Mouse (Mus musculus) macrophage (primary cell): ENCODE data around the gene Slc25a26. TPM values are rescaled to one million over a fixed set of nuclear protein-coding genes. Genes with fewer than 3 reads are reported as not detected.

Source experiments
- H3K27ac ChIP-seq: fragments of 350-480 bp; formaldehyde crosslinking; 2 replicates; pipeline ENCODE4 v1.9.0; 2021
- H3K36me3 ChIP-seq: fragments of 350-480 bp; formaldehyde crosslinking; 2 replicates; pipeline ENCODE4 v1.9.0; 2021; ENCODE audit errors: inconsistent target
- H3K4me3 ChIP-seq: fragments of 350-480 bp; formaldehyde crosslinking; 2 replicates; pipeline ENCODE4 v1.9.0; 2021; ENCODE audit errors: inconsistent target
- H3K79me2 ChIP-seq: fragments of 350-480 bp; formaldehyde crosslinking; 2 replicates; pipeline ENCODE4 v1.9.0; 2021; ENCODE audit errors: inconsistent target
- WGBS: methylation state at CpG from one replicate; pipeline ENCODE4 v1.1.7; 2026; ENCODE audit warnings: inconsistent platforms; ENCODE audit not compliant: missing documents; 5-methylcytosine and 5-hydroxymethylcytosine counted together
- polyA plus RNA-seq: library from polyadenylated mRNA; stranded (reverse); fragments of 250-400 nt; gene quantifications from 3 replicates; pipeline ENCODE4 v1.2.4, GENCODE M21; 2018; ENCODE audit warnings: inconsistent platforms

The Slc25a26 gene
- polyA plus RNA-seq, 1 experiment from 2014 or later, result 3.0 TPM

DNA sequence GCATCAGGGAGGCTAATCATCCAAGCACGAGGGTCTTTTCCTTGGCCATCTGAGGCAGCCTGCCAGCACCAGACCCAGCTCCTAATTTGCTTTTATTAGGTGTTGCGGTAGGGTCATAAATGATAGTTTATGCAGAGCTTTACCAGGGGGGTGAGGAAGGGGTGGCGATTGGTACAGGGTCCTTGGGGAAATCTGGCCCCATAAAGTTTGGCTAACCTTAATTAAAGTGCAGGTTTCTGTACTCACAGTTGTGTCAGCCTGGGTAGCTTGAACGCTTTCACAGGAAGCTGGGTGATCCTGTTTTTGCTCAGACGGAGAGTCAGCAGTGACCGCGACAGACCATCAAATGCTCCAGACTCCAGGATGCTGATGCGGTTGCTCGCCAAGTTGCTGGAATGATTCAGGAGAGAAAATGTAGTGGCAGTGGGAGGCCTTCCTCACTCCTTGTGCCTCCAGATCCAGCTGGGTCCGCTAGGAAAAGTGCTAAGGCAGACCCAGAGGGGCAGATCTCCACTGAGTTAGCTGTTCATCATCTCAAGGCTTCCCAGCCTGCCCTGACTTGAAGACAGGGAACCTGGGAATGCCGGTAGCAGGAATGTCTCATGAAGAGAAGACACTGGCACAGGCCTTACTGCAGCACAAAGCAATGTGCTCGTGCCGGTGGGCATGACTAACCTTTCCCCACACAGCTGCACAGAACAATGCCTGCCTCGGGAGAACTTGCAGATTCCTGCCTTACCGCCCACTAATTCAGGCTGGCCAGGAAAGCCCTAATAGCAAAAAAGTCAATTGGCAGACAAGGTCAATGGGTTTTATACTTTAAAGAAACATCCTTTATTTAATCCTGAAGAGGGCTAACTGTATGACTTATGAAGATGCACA is 127.8 kb downstream of the Slc25a26 start:
- Histone ChIP-seq H3K79me2 (no peaks in the 10 kb centered on the region), H3K4me3 (no peak overlapping the region), H3K27ac (no peak overlapping the region), H3K36me3 (no peaks in the 10 kb centered on the region)
- WGBS, result 91% methylated on average over 15 of the region's 15 CpGs

DNA sequence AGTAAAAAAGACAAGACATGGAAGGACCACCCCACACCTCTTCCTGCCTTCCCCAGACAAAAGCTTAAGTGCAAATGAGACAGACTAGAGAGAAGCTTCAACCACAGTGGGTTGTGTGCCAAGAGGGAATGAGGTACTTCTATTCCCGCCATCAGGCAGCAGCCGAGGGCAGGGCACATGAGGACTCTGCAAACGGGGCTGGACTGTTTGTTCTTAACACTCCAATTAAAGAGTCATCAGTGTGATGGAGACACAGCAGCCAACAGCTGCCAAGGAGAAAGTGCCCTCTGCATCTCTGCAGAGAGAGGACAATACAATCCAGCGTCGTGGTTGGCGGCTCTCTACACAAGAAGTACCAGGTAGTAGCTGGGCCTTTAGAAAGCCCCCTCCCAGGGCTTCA is 128.7 kb downstream of the Slc25a26 start:
- no peaks in the 10 kb centered on the region for H3K79me2 ChIP-seq
- WGBS, result 91% methylated on average over 6 of the region's 6 CpGs
- no peak overlapping the region for H3K27ac ChIP-seq
- H3K4me3 ChIP-seq, result no peak overlapping the region
- H3K36me3 ChIP-seq, result no peaks in the 10 kb centered on the region

DNA sequence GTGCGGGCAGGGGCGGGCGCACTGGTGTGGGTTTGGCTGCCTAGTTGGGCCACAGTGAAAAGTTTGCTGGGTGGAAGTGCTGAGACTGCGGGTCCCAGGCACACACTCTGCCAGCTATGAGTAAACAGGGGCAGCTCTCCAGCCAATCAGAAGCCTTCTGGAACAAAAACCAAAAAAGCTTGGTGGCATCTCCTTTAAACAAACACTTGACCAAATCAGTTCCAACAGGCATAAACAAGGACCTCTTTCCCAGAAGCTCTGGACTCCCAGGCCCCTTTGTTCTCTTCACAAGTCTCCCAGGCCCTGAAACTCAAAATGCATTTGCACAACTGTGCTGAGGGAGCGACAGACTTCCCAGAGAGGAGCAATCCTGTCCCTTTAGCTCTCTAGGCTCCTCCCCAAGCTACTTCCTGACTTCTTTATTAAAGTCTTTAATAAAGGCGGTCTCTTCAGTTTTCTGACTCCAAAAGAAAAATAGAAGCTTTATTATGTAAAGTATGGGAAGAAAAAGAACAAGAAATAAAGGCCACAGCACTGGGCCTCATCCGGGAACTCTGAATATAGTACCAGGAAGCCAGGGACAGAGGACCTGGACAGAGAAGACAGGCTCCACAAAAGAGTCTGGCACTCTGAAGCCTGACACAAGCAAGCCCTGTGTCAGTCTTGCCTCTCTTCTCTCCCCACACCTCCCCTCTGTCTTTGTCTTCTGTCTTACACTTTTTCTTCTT is 131.1 kb downstream of the Slc25a26 start:
- Histone ChIP-seq H3K79me2 (no peaks in the 10 kb centered on the region), H3K27ac (no peak overlapping the region), H3K36me3 (no peaks in the 10 kb centered on the region), H3K4me3 (no peak overlapping the region)
- WGBS, result 91% methylated on average over 4 of the region's 7 CpGs

DNA sequence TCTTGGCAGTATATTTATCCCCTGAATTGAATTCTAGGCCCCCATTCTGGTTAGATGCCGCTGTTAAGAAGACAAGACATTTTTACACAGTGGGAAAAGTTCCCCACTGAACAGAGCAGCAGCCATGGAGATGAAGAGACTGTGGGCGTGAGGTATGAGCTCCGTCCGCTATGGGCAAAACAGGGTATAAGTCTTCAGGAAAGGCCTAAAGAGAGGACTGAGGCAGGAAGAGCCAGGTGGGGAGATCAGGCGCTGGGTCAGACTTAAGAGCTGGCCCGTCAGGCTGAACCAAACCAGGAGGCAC is 131.6 kb downstream of the Slc25a26 start:
- H3K36me3 ChIP-seq, result no peaks in the 10 kb centered on the region
- H3K27ac ChIP-seq, result no peak overlapping the region
- H3K79me2 ChIP-seq, result no peaks in the 10 kb centered on the region
- H3K4me3 ChIP-seq, result no peak overlapping the region
- 96% methylated on average over 6 of the region's 6 CpGs for WGBS

DNA sequence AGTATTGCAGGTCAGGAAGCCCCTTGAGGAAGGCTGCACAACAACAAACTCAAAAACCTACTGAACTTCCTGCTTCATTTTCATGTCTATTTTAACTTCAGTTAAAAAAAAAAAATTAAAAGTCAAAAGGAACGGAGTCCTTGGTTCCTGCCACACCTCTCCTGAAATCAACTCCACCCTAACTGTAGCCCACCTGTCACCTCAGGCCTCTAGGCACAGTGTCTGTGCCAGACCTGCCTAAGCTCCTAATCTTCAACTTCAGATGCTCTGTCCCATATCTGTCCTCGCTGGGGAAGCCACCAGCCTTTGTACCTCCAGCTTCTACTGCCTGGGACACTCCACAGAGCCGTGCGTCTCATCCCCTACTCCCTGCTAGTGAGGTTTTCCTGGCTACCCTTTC is 134.1 kb downstream of the Slc25a26 start:
- Histone ChIP-seq H3K4me3 (no peak overlapping the region), H3K27ac (no peak overlapping the region)
- WGBS, result 82% methylated on average over 4 of the region's 4 CpGs

DNA sequence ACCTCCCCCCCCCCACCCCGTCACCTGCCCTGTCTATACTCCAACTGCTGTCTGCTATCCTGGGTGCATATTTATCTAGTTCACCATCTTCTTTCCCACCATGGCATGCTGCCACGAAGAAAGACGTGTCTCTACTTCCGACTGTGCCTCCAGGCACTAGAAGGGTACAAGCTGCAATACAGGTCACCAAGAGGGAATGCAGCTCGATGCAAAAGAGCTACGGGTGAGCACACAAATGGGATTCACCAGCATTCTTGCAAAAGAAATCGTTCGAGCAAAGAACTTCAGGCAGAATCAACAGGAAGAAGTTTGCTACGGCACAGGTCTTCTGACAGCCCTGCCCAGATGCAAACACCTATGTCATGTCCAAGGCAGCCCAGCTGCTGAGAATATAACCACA is 134.6 kb downstream of the Slc25a26 start:
- H3K79me2 ChIP-seq, result no peaks in the 10 kb centered on the region
- WGBS, result 92% methylated on average over 9 of the region's 9 CpGs
- no peaks in the 10 kb centered on the region for H3K36me3 ChIP-seq
- no peak overlapping the region for H3K27ac ChIP-seq
- no peak overlapping the region for H3K4me3 ChIP-seq

More for the DNA sequence above, 134.1 kb downstream of the Slc25a26 start:
- Histone ChIP-seq H3K36me3 (no peaks in the 10 kb centered on the region), H3K79me2 (no peaks in the 10 kb centered on the region)

DNA sequence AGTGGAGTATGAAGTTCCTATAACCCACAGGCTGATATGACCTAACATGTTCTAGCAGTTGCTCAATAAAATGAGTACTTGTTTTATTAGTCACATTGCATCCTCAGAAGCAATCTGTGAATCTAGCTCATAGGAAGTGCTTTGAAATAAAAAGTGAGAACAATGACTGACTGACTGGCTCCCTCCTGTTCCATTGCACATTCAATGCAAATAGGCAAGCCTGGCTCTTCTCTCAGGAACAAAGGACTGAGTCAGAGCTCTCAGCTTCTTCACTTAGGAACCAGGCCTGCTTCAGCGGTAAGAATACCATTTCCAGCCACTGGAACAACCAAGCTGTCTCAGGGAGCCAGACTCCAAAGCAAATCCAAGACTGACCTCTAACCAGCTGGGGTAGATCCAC is 135.2 kb downstream of the Slc25a26 start:
- Histone ChIP-seq H3K4me3 (no peak overlapping the region), H3K79me2 (no peaks in the 10 kb centered on the region), H3K36me3 (no peaks in the 10 kb centered on the region), H3K27ac (no peak overlapping the region)
- 93% methylated on average over 1 of the region's 1 CpGs for WGBS

DNA sequence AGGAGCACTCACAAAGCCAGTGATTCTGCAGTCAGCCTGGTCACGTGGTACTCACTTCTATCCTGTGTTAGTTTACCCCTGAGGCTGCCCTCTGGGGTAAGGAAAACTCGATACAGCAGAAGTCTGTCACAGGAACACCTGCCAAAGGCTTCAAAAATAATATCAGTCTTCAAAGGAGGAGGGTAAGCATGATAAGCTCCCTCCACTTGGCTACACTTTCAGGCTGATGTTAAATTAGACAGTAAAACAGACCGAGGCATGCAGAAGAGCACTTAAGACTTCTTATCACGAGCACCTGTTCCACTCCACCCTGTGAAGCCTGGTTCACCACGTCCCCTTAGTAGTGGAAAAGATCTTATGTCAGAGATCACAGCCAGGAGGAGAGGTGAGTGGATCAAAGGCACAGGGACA is 136.9 kb downstream of the Slc25a26 start:
- no peak overlapping the region for H3K27ac ChIP-seq
- 91% methylated on average over 5 of the region's 5 CpGs for WGBS
- H3K36me3 ChIP-seq, result no peaks in the 10 kb centered on the region
- no peaks in the 10 kb centered on the region for H3K79me2 ChIP-seq
- H3K4me3 ChIP-seq, result no peak overlapping the region

DNA sequence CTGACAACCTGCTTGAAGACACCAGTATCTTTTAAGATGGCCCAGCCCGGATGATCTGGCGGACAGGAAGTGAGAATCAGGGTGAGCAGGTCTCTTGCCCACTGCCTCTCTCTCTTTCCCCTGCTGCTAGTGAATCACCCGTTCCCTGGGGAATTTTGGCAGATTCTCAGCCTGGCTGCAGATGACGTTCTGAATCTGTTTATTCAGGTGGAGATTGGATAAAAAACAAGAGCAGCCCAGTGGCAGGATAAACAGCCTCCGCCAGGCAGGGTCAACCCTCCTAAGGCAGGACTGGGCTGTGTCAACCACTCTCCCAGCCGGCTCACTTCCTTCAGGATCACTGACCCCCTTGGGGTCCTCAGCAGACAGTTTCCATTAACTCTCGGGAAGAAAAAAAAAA is 140.2 kb downstream of the Slc25a26 start:
- no peaks in the 10 kb centered on the region for H3K79me2 ChIP-seq
- H3K27ac ChIP-seq, result no peak overlapping the region
- H3K4me3 ChIP-seq, result no peak overlapping the region
- WGBS, result 77% methylated on average over 7 of the region's 7 CpGs
- H3K36me3 ChIP-seq, result no peaks in the 10 kb centered on the region

DNA sequence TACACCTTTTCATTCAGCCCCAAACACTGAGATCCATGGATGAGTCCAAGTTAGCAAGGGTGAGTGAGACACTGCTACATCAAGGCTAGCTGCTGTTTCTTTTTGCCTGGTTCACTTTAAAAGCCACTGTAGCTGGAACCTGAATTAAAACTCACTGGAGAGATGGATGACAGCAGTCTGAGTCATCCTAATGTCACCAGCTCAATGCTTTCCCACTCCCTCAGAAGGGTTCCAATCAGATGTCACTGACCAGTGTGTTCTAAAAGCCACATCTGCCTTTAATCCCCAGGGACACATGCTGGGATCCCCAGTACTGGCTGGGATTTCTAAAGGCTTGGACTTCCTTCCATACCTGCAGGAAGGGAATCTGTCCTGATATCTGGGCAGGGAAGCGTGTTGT is 141.9 kb downstream of the Slc25a26 start:
- no peaks in the 10 kb centered on the region for H3K79me2 ChIP-seq
- WGBS, result 94% methylated on average over 1 of the region's 1 CpGs
- no peak overlapping the region for H3K27ac ChIP-seq
- H3K4me3 ChIP-seq, result no peak overlapping the region
- H3K36me3 ChIP-seq, result no peaks in the 10 kb centered on the region

DNA sequence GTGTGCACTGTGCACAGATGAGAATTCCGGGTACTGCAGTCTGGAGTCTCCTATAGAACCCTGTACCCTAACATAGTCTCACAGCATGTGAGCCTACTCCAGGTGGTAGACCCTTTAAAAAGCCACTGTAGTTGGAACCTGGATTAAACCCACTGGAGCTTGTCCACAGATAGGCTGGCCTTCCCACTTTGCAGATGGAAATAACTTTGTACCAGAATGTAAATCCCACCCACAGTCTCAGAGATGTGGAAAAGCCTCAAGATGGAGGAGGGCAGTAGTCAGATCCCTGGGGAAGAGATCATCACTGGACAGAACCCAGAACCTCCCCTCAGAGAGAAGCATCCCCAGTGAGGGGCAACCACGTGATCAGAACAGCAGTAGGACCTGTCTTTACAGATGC is 143.9 kb downstream of the Slc25a26 start:
- H3K79me2 ChIP-seq, result no peaks in the 10 kb centered on the region
- no peaks in the 10 kb centered on the region for H3K36me3 ChIP-seq
- WGBS, result 85% methylated on average over 2 of the region's 2 CpGs

DNA sequence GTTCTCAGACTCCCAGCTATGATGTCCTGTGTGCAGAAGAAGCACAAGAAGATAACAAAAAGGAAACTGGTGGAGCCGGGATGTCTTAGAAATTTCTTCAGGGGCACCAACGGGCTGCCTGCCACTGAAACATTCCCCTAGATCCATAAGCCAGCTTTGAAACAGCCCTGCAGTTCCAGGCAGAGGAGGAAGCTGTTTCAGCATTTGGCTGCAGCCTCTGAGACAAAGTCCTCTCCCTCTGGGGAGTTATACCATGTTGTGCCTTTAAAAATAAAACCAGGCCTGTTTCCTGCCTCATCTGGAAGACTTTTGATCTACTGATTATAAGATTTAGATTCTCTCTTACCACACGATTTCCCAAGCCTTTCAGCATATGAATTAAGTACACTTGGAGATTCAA is 144.5 kb downstream of the Slc25a26 start:
- WGBS, result 63% methylated on average over 3 of the region's 3 CpGs
- Histone ChIP-seq H3K27ac (no peak overlapping the region), H3K79me2 (no peaks in the 10 kb centered on the region), H3K4me3 (no peak overlapping the region), H3K36me3 (no peaks in the 10 kb centered on the region)

More for the DNA sequence above, 143.9 kb downstream of the Slc25a26 start:
- H3K4me3 ChIP-seq, result no peak overlapping the region
- no peak overlapping the region for H3K27ac ChIP-seq

DNA sequence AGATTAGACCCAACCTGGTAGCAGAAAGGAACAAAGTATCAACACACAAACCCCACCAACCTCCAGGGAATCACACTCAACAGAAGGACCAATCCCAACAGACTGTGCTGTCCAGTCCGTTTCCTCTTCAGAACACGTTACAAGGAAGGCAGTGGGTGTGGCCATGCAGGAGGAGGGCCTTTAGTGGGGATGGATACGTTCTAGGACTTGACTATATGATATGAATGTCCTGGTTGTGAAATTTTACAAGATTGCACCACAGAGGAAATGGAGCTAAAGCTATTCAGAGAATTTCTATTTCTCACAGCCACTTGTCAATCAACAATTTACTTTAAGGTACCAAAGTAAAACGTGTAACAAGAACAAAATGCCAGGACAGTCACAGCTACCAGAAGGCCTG is 145.6 kb downstream of the Slc25a26 start:
- no peak overlapping the region for H3K4me3 ChIP-seq
- no peak overlapping the region for H3K27ac ChIP-seq
- no peaks in the 10 kb centered on the region for H3K36me3 ChIP-seq
- WGBS, result 6% methylated on average over 4 of the region's 4 CpGs
- no peaks in the 10 kb centered on the region for H3K79me2 ChIP-seq

DNA sequence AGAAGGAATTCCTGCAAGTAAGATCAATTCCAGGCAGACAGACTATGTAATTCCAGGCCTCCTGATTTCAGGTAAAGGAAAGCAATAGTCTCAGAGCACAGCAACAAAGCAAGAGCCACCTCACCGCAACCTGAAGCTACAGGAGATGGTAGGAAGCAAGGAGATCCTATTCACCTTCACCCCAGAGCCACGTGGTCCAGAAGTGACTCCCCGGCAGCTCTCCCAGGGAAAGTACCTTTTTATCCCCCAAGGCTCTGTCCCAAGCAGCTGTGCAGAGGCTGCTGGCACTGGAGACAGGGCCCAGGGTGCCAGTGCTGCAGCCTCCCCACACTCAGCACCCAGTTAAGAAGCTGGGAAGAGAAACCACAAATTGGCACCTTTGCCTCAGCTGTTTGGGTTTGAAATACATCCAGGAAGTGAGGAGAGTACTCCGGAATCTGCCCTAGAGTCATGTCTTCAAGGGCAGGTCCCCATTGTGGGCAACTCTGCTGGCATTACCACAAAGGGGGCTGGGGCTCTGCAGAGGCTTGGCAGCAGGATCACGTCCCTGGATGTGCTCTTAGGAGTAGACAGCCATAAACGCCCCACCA is 146.2 kb downstream of the Slc25a26 start:
- Histone ChIP-seq H3K4me3 (no peak overlapping the region), H3K27ac (no peak overlapping the region), H3K36me3 (no peaks in the 10 kb centered on the region), H3K79me2 (no peaks in the 10 kb centered on the region)
- 56% methylated on average over 6 of the region's 6 CpGs for WGBS

DNA sequence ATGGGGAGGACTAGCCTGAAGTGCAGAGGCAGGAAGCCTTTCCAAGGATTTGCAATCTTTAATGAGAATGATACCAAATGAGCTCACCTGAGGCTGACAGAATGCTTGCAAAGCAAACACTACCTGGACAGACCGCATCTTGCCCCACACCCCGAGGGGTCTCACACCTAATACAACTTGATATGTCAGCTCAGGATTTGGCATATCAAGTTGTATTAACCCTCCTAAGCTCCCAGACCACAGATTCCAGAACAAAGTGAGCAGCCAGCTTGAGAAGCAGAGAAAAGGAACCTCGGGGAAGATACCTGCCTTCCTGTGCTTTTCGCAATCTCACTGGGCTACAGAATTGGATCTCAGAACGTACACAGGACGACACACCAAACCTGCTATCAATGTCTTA is 146.8 kb downstream of the Slc25a26 start:
- Histone ChIP-seq H3K4me3 (no peak overlapping the region), H3K27ac (no peak overlapping the region), H3K36me3 (no peaks in the 10 kb centered on the region), H3K79me2 (no peaks in the 10 kb centered on the region)
- 78% methylated on average over 6 of the region's 6 CpGs for WGBS
